Mouse (Mus musculus) heart, embryonic 15.5 days (tissue): ENCODE results near the gene Dynlt1c. TPM values are rescaled to one million over a fixed set of nuclear protein-coding genes. Genes with fewer than 3 reads are reported as not detected.
"Not testable (repeated sequence)": the region's sequence is repeated elsewhere in the genome, so short reads cannot be mapped to it uniquely, and the experiment has no call there.

ENCODE experiments used
- ATAC-seq: fragments of 200-750 bp; cut with Nextera tagmentation; replicated peaks from 2 replicates; pipeline ENCODE4 v1.8.0; 2017; ENCODE audit warnings: low read depth, moderate TSS enrichment; ENCODE audit not compliant: insufficient number of reproducible peaks, insufficient read depth, low FRiP score
- H3K27ac ChIP-seq: fragments of 300-500 bp; sonication (generic); 2 replicates; pipeline ENCODE4 v1.5.1; 2015; ENCODE audit warnings: mild to moderate bottlenecking, inconsistent platforms
- H3K27me3 ChIP-seq: fragments of 300-500 bp; sonication (generic); 2 replicates; pipeline ENCODE4 v1.6.1; 2015; ENCODE audit warnings: inconsistent platforms
- H3K36me3 ChIP-seq: fragments of 300-500 bp; sonication (generic); 2 replicates; pipeline ENCODE4 v1.6.1; 2015; ENCODE audit warnings: mild to moderate bottlenecking, inconsistent platforms
- H3K4me1 ChIP-seq: fragments of 300-500 bp; sonication (generic); replicated peaks from 2 replicates; pipeline ENCODE4 v1.6.1; 2015; ENCODE audit warnings: inconsistent platforms
- H3K4me2 ChIP-seq: fragments of 300-500 bp; sonication (generic); 2 replicates; pipeline ENCODE4 v1.6.1; 2015; ENCODE audit warnings: inconsistent platforms, mild to moderate bottlenecking, moderate library complexity
- H3K4me3 ChIP-seq: fragments of 300-500 bp; sonication (generic); 2 replicates; pipeline ENCODE4 v1.5.1; 2015; ENCODE audit warnings: mild to moderate bottlenecking, inconsistent platforms
- H3K9ac ChIP-seq: fragments of 300-500 bp; sonication (generic); 2 replicates; pipeline ENCODE4 v1.6.1; 2015; ENCODE audit warnings: mild to moderate bottlenecking, inconsistent platforms
- H3K9me3 ChIP-seq: fragments of 300-500 bp; sonication (generic); replicated peaks from 2 replicates; pipeline ENCODE4 v1.6.1; 2016; ENCODE audit warnings: inconsistent platforms
- WGBS: fragments of 180-500 bp; shearing (Covaris S2); methylation state at CpG from one replicate; pipeline ENCODE4 v1.1.7; 2015; ENCODE audit warnings: mixed read lengths; 5-methylcytosine and 5-hydroxymethylcytosine counted together
- polyA plus RNA-seq: library from polyadenylated mRNA; unstranded; fragments of >200 nt; fragmentation: Nextera tagmentation; extraction: Ambion mirVana; gene quantifications from 2 replicates; pipeline ENCODE4 v1.2.1, GENCODE M21; 2015

Gene Dynlt1c
- polyA plus RNA-seq, 1 experiment from 2014 or later = 24.3 TPM

DNA sequence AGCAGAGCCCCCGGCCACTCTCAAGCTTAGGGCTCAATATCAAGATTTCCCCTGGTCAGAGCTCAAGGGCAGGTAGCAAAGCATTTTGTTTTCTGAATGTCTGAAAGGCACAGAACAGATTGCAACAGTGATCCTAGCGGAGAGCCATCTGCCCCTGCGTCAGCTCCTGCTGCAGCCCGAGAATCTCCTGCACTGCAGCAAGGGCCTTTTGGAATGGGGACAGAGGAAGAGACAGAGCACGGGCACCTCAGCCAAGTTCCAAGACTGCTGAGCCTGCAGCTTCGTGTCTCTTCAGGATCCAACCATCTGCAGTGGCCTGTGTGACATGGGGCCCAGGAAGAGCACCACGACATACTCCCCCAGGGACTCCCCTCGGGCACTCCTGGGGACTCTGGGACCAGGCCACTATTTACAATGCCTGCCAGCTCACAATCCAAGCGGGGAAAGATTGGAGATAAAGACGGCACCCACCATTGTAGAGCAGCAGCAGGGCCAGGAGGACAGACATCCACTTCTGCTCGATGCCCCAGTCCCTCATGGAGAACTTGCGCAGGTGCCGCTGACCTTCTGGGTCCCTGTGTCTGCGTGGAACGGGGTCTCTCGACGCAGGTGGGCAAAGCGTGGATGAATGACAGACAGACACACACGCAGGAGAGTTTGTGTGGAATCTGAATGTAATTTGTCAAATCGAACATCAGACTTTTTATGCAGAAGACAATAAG is 19.4 kb downstream of the Dynlt1c start:
- H3K4me1 ChIP-seq, ATAC-seq, H3K9ac ChIP-seq, H3K27ac ChIP-seq, H3K36me3 ChIP-seq, H3K27me3 ChIP-seq, H3K4me3 ChIP-seq, H3K9me3 ChIP-seq, H3K4me2 ChIP-seq: not testable (repeated sequence)
- WGBS = 73% methylated on average over 18 of the region's 20 CpGs

DNA sequence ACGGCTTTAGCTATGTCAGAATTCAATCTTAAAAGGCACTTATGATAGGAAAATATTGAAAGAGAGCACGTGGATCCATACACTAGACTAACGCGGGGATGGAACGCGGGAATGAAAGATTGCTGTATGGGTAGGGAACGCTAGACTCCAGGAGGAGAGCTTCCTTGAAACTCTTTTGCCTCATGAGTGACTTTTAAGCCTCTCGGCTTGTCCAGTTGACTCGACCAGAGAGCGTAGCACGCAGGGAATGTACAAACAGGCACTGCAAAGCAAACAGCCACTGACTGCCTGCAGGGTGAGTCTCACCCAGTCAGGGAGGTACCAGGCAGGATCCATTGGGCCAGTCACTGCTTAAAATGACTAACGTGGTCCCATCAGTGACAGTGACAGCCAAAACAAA is 20.5 kb downstream of the Dynlt1c start:
- not testable (repeated sequence) for H3K9ac ChIP-seq, H3K4me3 ChIP-seq, H3K27ac ChIP-seq, H3K27me3 ChIP-seq, H3K4me2 ChIP-seq, H3K36me3 ChIP-seq, H3K4me1 ChIP-seq, H3K9me3 ChIP-seq, ATAC-seq
- 81% methylated on average over 12 of the region's 12 CpGs for WGBS

DNA sequence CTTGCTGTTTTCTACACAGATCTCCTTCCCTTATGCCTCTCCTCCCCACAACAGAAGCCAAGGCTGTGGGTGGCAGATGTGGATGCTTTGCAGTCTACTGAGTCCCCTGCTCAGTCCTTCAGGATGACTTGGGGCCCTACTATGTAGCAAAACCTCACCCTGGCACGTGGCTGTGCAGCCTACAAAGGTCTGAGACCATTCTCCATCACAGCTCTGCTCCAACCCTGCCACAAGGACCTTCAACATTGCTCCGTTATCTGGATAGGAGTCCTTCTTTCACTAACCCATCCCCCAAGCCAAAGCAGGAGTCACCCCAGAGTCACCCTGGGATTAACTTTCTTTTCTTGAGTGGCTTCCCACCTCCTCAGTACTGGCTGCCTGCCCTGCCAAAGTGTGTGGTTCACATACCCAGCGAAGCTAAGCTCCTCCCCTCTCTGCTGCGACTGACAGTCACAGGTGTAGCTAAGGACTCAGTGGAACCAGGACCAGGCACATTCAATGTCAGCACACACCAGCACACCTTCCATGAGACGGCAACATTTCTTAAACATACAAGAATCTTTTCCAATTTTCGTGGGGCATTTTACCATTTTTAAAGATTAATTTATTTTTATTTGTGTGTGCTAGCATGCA is 23.6 kb downstream of the Dynlt1c start:
- not testable (repeated sequence) for H3K9ac ChIP-seq, H3K9me3 ChIP-seq, H3K4me2 ChIP-seq, H3K27me3 ChIP-seq, H3K4me3 ChIP-seq, H3K4me1 ChIP-seq, H3K36me3 ChIP-seq, H3K27ac ChIP-seq
- 74% methylated on average over 2 of the region's 6 CpGs for WGBS
- ATAC-seq = 0 out of 2 replicates have a peak, but pooled peaks have one; percentile 3

DNA sequence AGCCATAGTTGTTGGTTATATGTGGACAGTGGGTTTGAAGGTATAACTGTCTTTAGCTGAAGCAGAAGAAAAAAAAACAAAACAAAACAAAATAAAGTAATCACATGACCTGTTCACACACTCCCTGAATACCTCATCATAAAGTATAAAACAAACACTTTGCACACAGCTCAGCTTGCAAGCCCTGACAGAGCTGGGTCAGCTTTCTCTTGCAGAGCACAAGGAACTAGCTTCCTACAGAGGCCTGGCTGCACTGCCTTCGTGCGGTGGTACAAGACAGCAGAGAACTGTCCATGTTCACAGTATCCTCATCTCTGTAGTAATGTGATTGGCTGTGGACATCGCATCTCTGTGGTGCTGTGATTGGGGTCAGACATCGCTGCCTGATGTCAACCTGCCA is 28.9 kb downstream of the Dynlt1c start:
- not testable (repeated sequence) for H3K4me2 ChIP-seq, H3K9me3 ChIP-seq, H3K27ac ChIP-seq, H3K36me3 ChIP-seq, ATAC-seq, H3K9ac ChIP-seq, H3K4me3 ChIP-seq, H3K4me1 ChIP-seq, H3K27me3 ChIP-seq
- WGBS = 84% methylated on average over 4 of the region's 4 CpGs

DNA sequence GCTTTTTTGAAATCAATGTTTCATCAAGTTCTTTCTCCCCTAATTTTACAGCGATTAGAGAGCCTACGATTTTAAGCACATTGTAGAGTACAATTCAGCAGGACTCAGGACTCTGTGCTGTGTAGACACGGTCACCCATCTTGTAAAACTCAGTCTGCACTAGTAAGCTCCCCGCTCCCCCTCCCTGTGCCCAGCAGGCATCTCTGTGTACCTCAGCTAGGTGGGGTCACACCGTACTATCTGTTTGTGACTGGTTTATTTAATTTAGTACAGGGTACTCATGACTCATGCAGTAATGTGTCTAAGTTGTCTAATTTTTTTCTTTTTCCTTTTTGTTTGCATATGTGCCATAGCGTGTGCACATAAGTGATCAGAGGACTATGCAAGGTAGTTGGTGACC is 31.4 kb downstream of the Dynlt1c start:
- H3K27me3 ChIP-seq, H3K36me3 ChIP-seq, H3K27ac ChIP-seq, H3K9me3 ChIP-seq, H3K4me2 ChIP-seq, H3K4me3 ChIP-seq, ATAC-seq, H3K9ac ChIP-seq, H3K4me1 ChIP-seq: not testable (repeated sequence)
- WGBS = 88% methylated on average over 6 of the region's 6 CpGs

DNA sequence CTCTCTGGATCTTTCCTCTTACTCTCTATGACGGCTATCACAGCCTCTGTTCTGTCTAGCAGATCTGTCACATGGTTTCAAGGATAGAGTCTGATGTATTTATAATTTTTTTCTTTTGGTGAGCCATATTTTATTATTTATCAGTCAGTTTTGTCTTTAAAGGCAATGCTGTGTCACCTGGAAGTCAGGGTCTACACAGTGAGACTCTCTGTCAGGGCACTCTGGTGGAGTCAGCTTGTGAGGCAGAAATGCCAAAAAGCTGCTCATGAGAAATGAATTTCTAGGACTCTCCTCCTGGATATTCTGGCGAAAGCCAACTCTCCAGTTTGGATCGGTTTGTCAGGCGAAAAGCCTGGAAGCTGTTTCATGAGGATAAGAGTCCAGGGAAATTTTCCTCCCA is 34.3 kb downstream of the Dynlt1c start:
- H3K36me3 ChIP-seq, H3K4me2 ChIP-seq, H3K27me3 ChIP-seq, H3K9ac ChIP-seq, ATAC-seq, H3K9me3 ChIP-seq, H3K4me3 ChIP-seq, H3K4me1 ChIP-seq, H3K27ac ChIP-seq: not testable (repeated sequence)
- WGBS = 92% methylated on average over 1 of the region's 4 CpGs

DNA sequence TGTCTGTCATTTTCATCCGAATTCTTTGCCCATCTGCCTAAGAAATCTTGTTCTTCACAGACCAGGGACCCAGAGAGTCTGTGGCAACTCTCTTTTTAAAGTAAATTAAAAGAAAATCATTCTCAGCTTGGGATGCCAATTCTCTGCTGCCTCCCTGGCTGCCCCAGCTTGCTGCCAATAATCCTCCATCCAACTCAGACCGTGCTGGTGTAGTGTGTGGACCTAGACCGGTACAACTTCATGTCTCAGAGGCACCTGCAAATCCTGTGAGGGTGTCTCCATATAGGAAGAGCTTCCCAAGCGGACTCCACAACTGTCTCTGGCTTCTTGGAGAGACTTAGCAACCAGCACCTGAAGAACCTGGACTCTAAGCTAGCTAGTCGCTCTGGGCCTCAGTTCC is 35.4 kb downstream of the Dynlt1c start:
- Histone ChIP-seq H3K36me3 (no peaks in the 10 kb centered on the region), H3K27me3 (no peaks in the 10 kb centered on the region), H3K9me3 (no peaks in the 10 kb centered on the region), H3K9ac (no peak overlapping the region), H3K27ac (no peak overlapping the region), H3K4me3 (no peak overlapping the region), H3K4me2 (no peak overlapping the region), H3K4me1 (no peaks in the 10 kb centered on the region)
- no peak for ATAC-seq
- WGBS = 77% methylated on average over 5 of the region's 5 CpGs

DNA sequence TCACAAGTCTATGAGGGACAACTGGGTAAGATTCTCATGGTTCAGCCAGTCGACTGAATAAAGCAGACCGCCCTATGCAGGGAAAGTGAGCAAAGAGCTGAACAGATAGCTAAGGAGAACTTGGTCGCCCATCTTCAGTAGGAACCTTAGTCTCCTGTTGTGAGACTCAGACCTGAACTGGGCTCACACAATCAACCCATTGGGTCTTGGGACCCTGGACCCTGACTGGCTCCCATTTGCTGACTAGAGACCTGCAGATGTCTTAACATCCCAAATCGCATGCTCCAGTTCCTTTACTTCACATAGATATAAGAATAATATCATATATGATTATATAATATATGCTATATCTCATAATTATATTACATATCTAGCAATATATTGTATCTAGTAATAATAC is 36.0 kb downstream of the Dynlt1c start:
- not testable (repeated sequence) for H3K36me3 ChIP-seq, H3K9ac ChIP-seq, H3K27ac ChIP-seq, H3K4me1 ChIP-seq, ATAC-seq, H3K9me3 ChIP-seq, H3K4me3 ChIP-seq, H3K27me3 ChIP-seq, H3K4me2 ChIP-seq
- 90% methylated on average over 4 of the region's 4 CpGs for WGBS

DNA sequence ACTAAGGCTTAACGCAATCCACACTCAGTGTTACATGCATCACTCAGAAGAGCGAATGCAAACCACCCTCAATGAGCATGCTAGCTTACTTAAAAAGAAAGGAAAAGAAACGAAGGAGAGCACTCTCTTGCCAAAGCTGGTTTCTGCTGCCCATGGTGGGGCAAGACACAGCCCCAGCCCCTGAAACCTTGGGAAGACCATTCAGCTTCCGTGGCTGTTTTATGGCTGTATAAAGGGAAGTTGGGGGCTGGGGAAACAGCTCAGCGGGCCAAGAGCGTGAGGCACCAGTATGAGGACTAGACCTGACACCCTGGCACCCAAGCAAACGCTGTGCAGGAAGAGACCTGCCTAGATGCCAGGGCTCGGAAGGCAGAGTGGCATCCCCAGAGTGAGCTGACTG is 37.0 kb downstream of the Dynlt1c start:
- H3K4me2 ChIP-seq, H3K9me3 ChIP-seq, H3K27me3 ChIP-seq, H3K4me3 ChIP-seq, H3K36me3 ChIP-seq, H3K4me1 ChIP-seq, ATAC-seq, H3K27ac ChIP-seq, H3K9ac ChIP-seq: not testable (repeated sequence)
- WGBS = 87% methylated on average over 8 of the region's 8 CpGs

DNA sequence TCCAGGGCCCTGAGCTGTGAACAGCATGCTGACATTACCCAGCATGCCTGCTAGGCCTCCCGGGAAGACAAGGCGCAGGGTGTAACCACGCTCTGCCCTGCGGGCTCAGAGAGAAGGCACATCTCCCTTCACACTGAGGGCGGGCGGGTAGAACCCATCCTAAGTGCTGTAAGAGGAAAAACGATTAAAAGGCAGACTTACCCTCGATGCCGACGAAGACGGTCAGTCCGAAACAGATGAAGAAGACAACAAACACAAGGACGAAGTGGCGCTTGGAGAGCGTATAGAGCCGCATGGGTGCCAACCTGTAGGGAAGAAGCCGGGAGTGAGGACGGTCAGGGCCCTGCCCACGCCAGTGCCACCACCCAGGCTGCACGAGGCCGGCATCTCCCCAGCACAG is 38.0 kb downstream of the Dynlt1c start:
- H3K27ac ChIP-seq, ATAC-seq, H3K9ac ChIP-seq, H3K4me2 ChIP-seq, H3K4me3 ChIP-seq, H3K4me1 ChIP-seq, H3K9me3 ChIP-seq, H3K36me3 ChIP-seq, H3K27me3 ChIP-seq: not testable (repeated sequence)
- WGBS = 91% methylated on average over 15 of the region's 21 CpGs

DNA sequence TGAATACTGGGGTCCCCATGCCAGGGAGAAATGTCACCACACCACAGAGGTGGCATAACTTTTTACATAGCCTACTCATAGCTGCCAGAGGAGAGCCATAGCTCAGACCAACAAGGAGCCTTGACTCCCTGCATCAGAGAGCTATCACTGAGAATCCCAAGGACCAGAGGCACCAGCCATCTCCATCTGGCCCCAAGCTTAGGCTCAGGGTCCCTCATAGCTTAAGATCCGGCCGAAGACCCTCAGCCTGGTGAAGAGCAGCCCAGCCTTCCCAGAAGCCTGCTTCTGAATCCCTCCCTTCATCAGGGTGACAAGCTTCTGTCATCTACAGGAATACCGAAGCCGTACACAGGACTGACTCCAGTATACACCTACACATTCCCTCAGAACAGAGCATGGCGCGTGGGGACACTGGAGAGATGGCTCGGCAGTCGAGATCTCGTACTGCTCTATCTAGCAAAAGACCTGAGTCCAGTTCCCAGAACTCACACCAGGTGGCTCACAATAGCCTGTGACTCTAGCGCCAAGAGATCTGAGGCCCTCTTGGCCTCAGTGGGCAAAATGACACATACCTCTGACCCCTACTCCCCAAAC is 38.7 kb downstream of the Dynlt1c start:
- H3K36me3 ChIP-seq, H3K27ac ChIP-seq, H3K27me3 ChIP-seq, H3K9me3 ChIP-seq, H3K4me3 ChIP-seq, H3K9ac ChIP-seq, H3K4me2 ChIP-seq, ATAC-seq, H3K4me1 ChIP-seq: not testable (repeated sequence)
- 75% methylated on average over 10 of the region's 10 CpGs for WGBS
